Mouse (Mus musculus) neural tube, embryonic 10.5 days (tissue): Measurements from ENCODE around the gene Olfr1240.

Experiments used
- DNase-seq: peaks from one replicate; pipeline ENCODE4 v3.0.0-alpha.2; 2017; ENCODE audit warnings: low spot score; ENCODE audit errors: extremely low spot score

Gene Olfr1240

GRCm38 (mm10) chr2:89442900-89443299 lies at the start of gene Olfr1240:
Olfr1240 (minus strand) TSS chr2:89443000.
- DNase-seq = no peak

GRCm38 (mm10) chr2:89487026-89487425 lies 44.2 kb upstream of the Olfr1240 start, which contains the start of gene Olfr1241:
Olfr1241 (minus strand) TSS chr2:89487126.
- DNase-seq = no peak

- no peak for DNase-seq
Observed at GRCm38 (mm10) chr2:89420307-89420706, 22.5 kb downstream of the Olfr1240 start, which contains the start of gene Olfr1239. Olfr1239 (minus strand) TSS chr2:89420407.

GRCm38 (mm10) chr2:89414557-89414956 lies 28.2 kb downstream of the Olfr1240 start:
- DNase-seq = no peak

GRCm38 (mm10) chr2:89409576-89409975 lies 33.2 kb downstream of the Olfr1240 start, which contains the start of gene Olfr1238:
Olfr1238 (minus strand) TSS chr2:89409676.
- no peak for DNase-seq

GRCm38 (mm10) chr2:89400882-89401281 lies 41.9 kb downstream of the Olfr1240 start:
- no peak for DNase-seq
